24 mouse cellular contexts compared by ENCODE assay signal in genomic region chr14:29425666-29426065, GRCm38 (mm10).
DNase-seq lines count a peak whose midpoint lies in the region; ATAC-seq lines count a peak whose summit lies in the region.
"Had no signal": no experiment of that assay in that cellular context is flagged by ENCODE, and none has a peak within 500 bp of the region (broad histone marks: within the 10 kb centered on the region; RNA-seq: fewer than 3 reads in every experiment).

No protein-coding gene starts in this region.

- 75% methylated on average over 3 of the region's 3 CpGs for WGBS in kidney, embryonic 14.5 days
- WGBS in kidney, embryonic 15.5 days: 78% methylated on average over 3 of the region's 3 CpGs
- WGBS in midbrain, embryonic 11.5 days: 83% methylated on average over 3 of the region's 3 CpGs
- 78% methylated on average over 3 of the region's 3 CpGs for WGBS in midbrain, embryonic 13.5 days

- H3K36me3 ChIP-seq in kidney, embryonic 14.5 days (ENCODE audit: control insufficient read depth, insufficient read depth, low read length): no peaks in the 10 kb centered on the region
- no peaks in the 10 kb centered on the region for H3K36me3 ChIP-seq in kidney, embryonic 15.5 days
- H3K36me3 ChIP-seq in midbrain, embryonic 11.5 days (ENCODE audit: control insufficient read depth, insufficient read depth, low read length): no peaks in the 10 kb centered on the region
- no peaks in the 10 kb centered on the region for H3K36me3 ChIP-seq in midbrain, embryonic 13.5 days
- H3K36me3 ChIP-seq: embryonic facial prominence, embryonic 13.5 days; embryonic facial prominence, embryonic 15.5 days; forebrain, embryonic 10.5 days; forebrain, embryonic 12.5 days had no signal

- H3K9ac ChIP-seq in kidney, embryonic 14.5 days (ENCODE audit: low read depth, low read length): no peak overlapping the region
- no peak overlapping the region for H3K9ac ChIP-seq in kidney, embryonic 15.5 days
- no peak overlapping the region for H3K9ac ChIP-seq in midbrain, embryonic 11.5 days (ENCODE audit: low read length)
- H3K9ac ChIP-seq in midbrain, embryonic 13.5 days (replicated peaks): no peak overlapping the region
- H3K9ac ChIP-seq: embryonic facial prominence, embryonic 13.5 days; embryonic facial prominence, embryonic 15.5 days; forebrain, embryonic 12.5 days had no signal

- no peaks in the 10 kb centered on the region for H3K27me3 ChIP-seq in kidney, embryonic 14.5 days (ENCODE audit: control insufficient read depth, insufficient read depth, low read length)
- H3K27me3 ChIP-seq in kidney, embryonic 15.5 days: no peaks in the 10 kb centered on the region
- H3K27me3 ChIP-seq in midbrain, embryonic 11.5 days (ENCODE audit: control insufficient read depth, insufficient read depth, low read length): no peaks in the 10 kb centered on the region
- H3K27me3 ChIP-seq in midbrain, embryonic 13.5 days: no peaks in the 10 kb centered on the region
- H3K27me3 ChIP-seq: embryonic facial prominence, embryonic 13.5 days; embryonic facial prominence, embryonic 15.5 days; forebrain, embryonic 12.5 days had no signal

- H3K4me2 ChIP-seq in kidney, embryonic 14.5 days (replicated peaks; ENCODE audit: low read depth, low read length): no peak overlapping the region
- no peak overlapping the region for H3K4me2 ChIP-seq in kidney, embryonic 15.5 days
- H3K4me2 ChIP-seq in midbrain, embryonic 11.5 days: no peak overlapping the region
- H3K4me2 ChIP-seq in midbrain, embryonic 13.5 days (replicated peaks): no peak overlapping the region
- H3K4me2 ChIP-seq: embryonic facial prominence, embryonic 13.5 days; embryonic facial prominence, embryonic 15.5 days; forebrain, embryonic 12.5 days had no signal

- peak; percentile 27 for DNase-seq in kidney, adult 11 months
- DNase-seq in kidney, adult 8-10 months: peak; percentile 29 to 53
- peak; percentile 16 to 35 for DNase-seq in kidney, postnatal 36 days
- DNase-seq in kidney, postnatal 14 days: no peak
- peak; percentile 71 for DNase-seq in midbrain, embryonic 11.5 days (ENCODE audit: low spot score, missing footprints)
- DNase-seq: adrenal gland, adult 2 months; adrenal gland, postnatal 10 days; adrenal gland, postnatal 25 days; cerebellum, adult 11 months; cerebellum, adult 18-20 months; cerebellum, adult 8-10 months; cerebellum, adult 9-11 months; cerebellum, postnatal 14 days; cerebellum, postnatal 36 days; embryo, embryonic 11 days had no signal

- no peak overlapping the region for H3K4me3 ChIP-seq in kidney, embryonic 14.5 days (ENCODE audit: low read length)
- no peak overlapping the region for H3K4me3 ChIP-seq in kidney, embryonic 15.5 days (replicated peaks)
- no peak overlapping the region for H3K4me3 ChIP-seq in midbrain, embryonic 11.5 days (ENCODE audit: low read depth, low read length)
- no peak overlapping the region for H3K4me3 ChIP-seq in midbrain, embryonic 13.5 days (replicated peaks)
- H3K4me3 ChIP-seq: embryonic facial prominence, embryonic 13.5 days; embryonic facial prominence, embryonic 15.5 days; erythroblast, embryonic 14.5 days; forebrain, embryonic 10.5 days; forebrain, embryonic 12.5 days had no signal

- no peak overlapping the region for H3K27ac ChIP-seq in kidney, embryonic 14.5 days (ENCODE audit: low read depth, low read length)
- H3K27ac ChIP-seq in kidney, embryonic 15.5 days: no peak overlapping the region
- H3K27ac ChIP-seq in midbrain, embryonic 11.5 days (ENCODE audit: low read depth, low read length): no peak overlapping the region
- no peak overlapping the region for H3K27ac ChIP-seq in midbrain, embryonic 13.5 days
- H3K27ac ChIP-seq: embryonic facial prominence, embryonic 13.5 days; embryonic facial prominence, embryonic 15.5 days; forebrain, embryonic 10.5 days; forebrain, embryonic 12.5 days had no signal

- no peaks in the 10 kb centered on the region for H3K9me3 ChIP-seq in kidney, embryonic 14.5 days (ENCODE audit: control insufficient read depth, low read length)
- no peaks in the 10 kb centered on the region for H3K9me3 ChIP-seq in kidney, embryonic 15.5 days (replicated peaks)
- H3K9me3 ChIP-seq in midbrain, embryonic 11.5 days (ENCODE audit: control insufficient read depth, low read length): no peaks in the 10 kb centered on the region
- H3K9me3 ChIP-seq in midbrain, embryonic 13.5 days: no peaks in the 10 kb centered on the region
- H3K9me3 ChIP-seq: embryonic facial prominence, embryonic 13.5 days; embryonic facial prominence, embryonic 15.5 days; forebrain, embryonic 10.5 days; forebrain, embryonic 12.5 days had no signal

- ATAC-seq in kidney, embryonic 14.5 days (ENCODE audit: low FRiP score, low TSS enrichment): no peak
- ATAC-seq in kidney, embryonic 15.5 days (replicated peaks; ENCODE audit: low FRiP score): no peak
- no peak for ATAC-seq in midbrain, embryonic 11.5 days (ENCODE audit: low FRiP score)
- no peak for ATAC-seq in midbrain, embryonic 13.5 days
- ATAC-seq: forebrain, embryonic 14.5 days had no signal

- no peaks in the 10 kb centered on the region for H3K4me1 ChIP-seq in kidney, embryonic 14.5 days (ENCODE audit: control insufficient read depth, insufficient read depth, low read length)
- H3K4me1 ChIP-seq in kidney, embryonic 15.5 days: no peaks in the 10 kb centered on the region
- H3K4me1 ChIP-seq in midbrain, embryonic 11.5 days (ENCODE audit: control insufficient read depth, insufficient read depth, low read length): no peaks in the 10 kb centered on the region; the same call in 1 of the 2 replicates
- H3K4me1 ChIP-seq in midbrain, embryonic 13.5 days (replicated peaks): no peaks in the 10 kb centered on the region
- H3K4me1 ChIP-seq: embryonic facial prominence, embryonic 13.5 days; embryonic facial prominence, embryonic 15.5 days; forebrain, embryonic 10.5 days; forebrain, embryonic 12.5 days had no signal
